Mouse (Mus musculus): ENCODE results near the gene Blm.

- TF ChIP-seq CTCF (IDR thresholded peaks at IDR 0.05; ENCODE audit: extremely low read depth, insufficient read depth, insufficient read length, insufficient replicate concordance): no peak
- no peak for TF ChIP-seq POLR2A (IDR thresholded peaks at IDR 0.05; ENCODE audit: low read depth, low read length)
Measured at GRCm38 (mm10) chr7:80467334-80467733, 67.6 kb downstream of the Blm start.
